Mouse (Mus musculus): ENCODE measurements at regions not wholly inside any gene's neighbourhood (a gene's known extent, or its start where the extent isn't known, plus 50 kb on each side); places are given as distances from the start of the nearest gene placed in this dataset.

GRCm38 (mm10) chr1:151045334-151045733 lies 52.1 kb upstream of the Hmcn1 start:
- 54% methylated on average over 5 of the region's 5 CpGs for WGBS
- no peaks in the 10 kb centered on the region for H3K9me3 ChIP-seq (ENCODE audit: control insufficient read depth, low read length)
- ATAC-seq (ENCODE audit: insufficient number of reproducible peaks, insufficient read depth, low FRiP score, low read depth) = no peak

GRCm38 (mm10) chr1:151046626-151047025 lies 53.4 kb upstream of the Hmcn1 start:
- Histone ChIP-seq H3K4me2 (ENCODE audit: low read length) (no peak overlapping the region), H3K4me3 (ENCODE audit: control insufficient read depth in 1 of 2, insufficient read depth in 1 of 2, low read depth in 1 of 2, low read length in 2 of 2) (no peak overlapping the region), H3K9me3 (ENCODE audit: control insufficient read depth, low read length) (no peaks in the 10 kb centered on the region), H3K36me3 (ENCODE audit: control insufficient read depth, insufficient read depth, low read length) (no peaks in the 10 kb centered on the region), H3K27me3 (ENCODE audit: control insufficient read depth, insufficient read depth, low read length) (no peaks in the 10 kb centered on the region), H3K4me1 (ENCODE audit: control insufficient read depth in 2 of 2, insufficient read depth in 2 of 2, low read length in 2 of 2) (peaks cover 3 to 8% of the 10 kb centered on the region in 2 experiments; a peak in 2 of 4 replicates), H3K9ac (ENCODE audit: low read length) (no peak overlapping the region), H3K27ac (replicated peaks in 1 of 2; ENCODE audit: control insufficient read depth in 1 of 2, insufficient read depth in 1 of 2, low read depth in 2 of 2, low read length in 2 of 2) (no peak overlapping the region)
- WGBS = 55% methylated on average over 7 of the region's 7 CpGs
- ATAC-seq (ENCODE audit: insufficient number of reproducible peaks, insufficient read depth, low FRiP score, low read depth) = no peak

More at GRCm38 (mm10) chr1:151045334-151045733, 52.1 kb upstream of the Hmcn1 start:
- Histone ChIP-seq H3K9ac (ENCODE audit: low read length) (no peak overlapping the region), H3K27ac (replicated peaks in 1 of 2; ENCODE audit: control insufficient read depth in 1 of 2, insufficient read depth in 1 of 2, low read depth in 2 of 2, low read length in 2 of 2) (no peak overlapping the region), H3K4me2 (ENCODE audit: low read length) (no peak overlapping the region), H3K27me3 (ENCODE audit: control insufficient read depth, insufficient read depth, low read length) (no peaks in the 10 kb centered on the region), H3K4me1 (ENCODE audit: control insufficient read depth in 2 of 2, insufficient read depth in 2 of 2, low read length in 2 of 2) (peaks cover 3 to 12% of the 10 kb centered on the region in 2 experiments; a peak in 2 of 4 replicates), H3K36me3 (ENCODE audit: control insufficient read depth, insufficient read depth, low read length) (no peaks in the 10 kb centered on the region), H3K4me3 (ENCODE audit: control insufficient read depth in 1 of 2, insufficient read depth in 1 of 2, low read depth in 1 of 2, low read length in 2 of 2) (no peak overlapping the region)

GRCm38 (mm10) chr1:151049726-151050506 lies 56.7 kb upstream of the Hmcn1 start:
- no peak overlapping the region for H3K4me3 ChIP-seq (ENCODE audit: control insufficient read depth in 1 of 2, insufficient read depth in 1 of 2, low read depth in 1 of 2, low read length in 2 of 2)
- H3K9me3 ChIP-seq (ENCODE audit: control insufficient read depth, low read length) = no peaks in the 10 kb centered on the region
- H3K4me1 ChIP-seq (ENCODE audit: control insufficient read depth in 2 of 2, insufficient read depth in 2 of 2, low read length in 2 of 2) = peaks cover 11% of the 10 kb centered on the region in 2 experiments
- no peak overlapping the region for H3K27ac ChIP-seq (replicated peaks in 1 of 2; ENCODE audit: control insufficient read depth in 1 of 2, insufficient read depth in 1 of 2, low read depth in 2 of 2, low read length in 2 of 2)
- 72% methylated on average over 19 of the region's 19 CpGs for WGBS
- no peaks in the 10 kb centered on the region for H3K27me3 ChIP-seq (ENCODE audit: control insufficient read depth, insufficient read depth, low read length)
- H3K4me2 ChIP-seq (ENCODE audit: low read length) = no peak overlapping the region
- H3K9ac ChIP-seq (ENCODE audit: low read length) = no peak overlapping the region
- no peak for ATAC-seq (ENCODE audit: insufficient number of reproducible peaks, insufficient read depth, low FRiP score, low read depth)
- no peaks in the 10 kb centered on the region for H3K36me3 ChIP-seq (ENCODE audit: control insufficient read depth, insufficient read depth, low read length)

GRCm38 (mm10) chr1:151050507-151050816 lies 57.2 kb upstream of the Hmcn1 start:
- no peak for ATAC-seq (ENCODE audit: insufficient number of reproducible peaks, insufficient read depth, low FRiP score, low read depth)
- WGBS = 85% methylated on average over 3 of the region's 3 CpGs

GRCm38 (mm10) chr1:151053268-151053667 lies 60.0 kb upstream of the Hmcn1 start:
- H3K27me3 ChIP-seq (ENCODE audit: control insufficient read depth, insufficient read depth, low read length) = no peaks in the 10 kb centered on the region
- no peak overlapping the region for H3K9ac ChIP-seq (ENCODE audit: low read length)
- no peak overlapping the region for H3K4me3 ChIP-seq (ENCODE audit: control insufficient read depth in 1 of 2, insufficient read depth in 1 of 2, low read depth in 1 of 2, low read length in 2 of 2)
- no peak for ATAC-seq (ENCODE audit: insufficient number of reproducible peaks, insufficient read depth, low FRiP score, low read depth)
- H3K4me2 ChIP-seq (ENCODE audit: low read length) = no peak overlapping the region
- H3K9me3 ChIP-seq (ENCODE audit: control insufficient read depth, low read length) = no peaks in the 10 kb centered on the region
- whole genome bisulfite sequencing = 72% methylated on average over 5 of the region's 5 CpGs
- H3K36me3 ChIP-seq (ENCODE audit: control insufficient read depth, insufficient read depth, low read length) = no peaks in the 10 kb centered on the region
- H3K27ac ChIP-seq (replicated peaks in 1 of 2; ENCODE audit: control insufficient read depth in 1 of 2, insufficient read depth in 1 of 2, low read depth in 2 of 2, low read length in 2 of 2) = no peak overlapping the region
- peaks cover 6 to 11% of the 10 kb centered on the region in 2 experiments for H3K4me1 ChIP-seq (ENCODE audit: control insufficient read depth in 2 of 2, insufficient read depth in 2 of 2, low read length in 2 of 2)

More at GRCm38 (mm10) chr1:151050507-151050816, 57.2 kb upstream of the Hmcn1 start:
- no peaks in the 10 kb centered on the region for H3K9me3 ChIP-seq (ENCODE audit: control insufficient read depth, low read length)
- no peak overlapping the region for H3K4me3 ChIP-seq (ENCODE audit: control insufficient read depth in 1 of 2, insufficient read depth in 1 of 2, low read depth in 1 of 2, low read length in 2 of 2)
- H3K27me3 ChIP-seq (ENCODE audit: control insufficient read depth, insufficient read depth, low read length) = no peaks in the 10 kb centered on the region
- no peak overlapping the region for H3K9ac ChIP-seq (ENCODE audit: low read length)
- H3K36me3 ChIP-seq (ENCODE audit: control insufficient read depth, insufficient read depth, low read length) = no peaks in the 10 kb centered on the region
- no peak overlapping the region for H3K4me2 ChIP-seq (ENCODE audit: low read length)
- H3K4me1 ChIP-seq (ENCODE audit: control insufficient read depth in 2 of 2, insufficient read depth in 2 of 2, low read length in 2 of 2) = peaks cover 8 to 11% of the 10 kb centered on the region in 2 experiments
- H3K27ac ChIP-seq (replicated peaks in 1 of 2; ENCODE audit: control insufficient read depth in 1 of 2, insufficient read depth in 1 of 2, low read depth in 2 of 2, low read length in 2 of 2) = no peak overlapping the region

GRCm38 (mm10) chr1:151055396-151055795 lies 62.2 kb upstream of the Hmcn1 start:
- no peaks in the 10 kb centered on the region for H3K9me3 ChIP-seq (ENCODE audit: control insufficient read depth, low read length)
- no peak overlapping the region for H3K4me3 ChIP-seq (ENCODE audit: control insufficient read depth in 1 of 2, insufficient read depth in 1 of 2, low read depth in 1 of 2, low read length in 2 of 2)
- peaks cover 4 to 11% of the 10 kb centered on the region in 2 experiments for H3K4me1 ChIP-seq (ENCODE audit: control insufficient read depth in 2 of 2, insufficient read depth in 2 of 2, low read length in 2 of 2)
- no peak overlapping the region for H3K4me2 ChIP-seq (ENCODE audit: low read length)
- H3K36me3 ChIP-seq (ENCODE audit: control insufficient read depth, insufficient read depth, low read length) = no peaks in the 10 kb centered on the region
- H3K9ac ChIP-seq (ENCODE audit: low read length) = no peak overlapping the region
- no peaks in the 10 kb centered on the region for H3K27me3 ChIP-seq (ENCODE audit: control insufficient read depth, insufficient read depth, low read length)
- no peak for ATAC-seq (ENCODE audit: insufficient number of reproducible peaks, insufficient read depth, low FRiP score, low read depth)
- 94% methylated on average over 6 of the region's 6 CpGs for WGBS
- no peak overlapping the region for H3K27ac ChIP-seq (replicated peaks in 1 of 2; ENCODE audit: control insufficient read depth in 1 of 2, insufficient read depth in 1 of 2, low read depth in 2 of 2, low read length in 2 of 2)

GRCm38 (mm10) chr1:151059546-151060136 lies 66.4 kb upstream of the Hmcn1 start:
- H3K27ac ChIP-seq (replicated peaks in 1 of 2; ENCODE audit: control insufficient read depth in 1 of 2, insufficient read depth in 1 of 2, low read depth in 2 of 2, low read length in 2 of 2) = no peak overlapping the region
- no peak overlapping the region for H3K9ac ChIP-seq (ENCODE audit: low read length)
- 86% methylated on average over 4 of the region's 4 CpGs for WGBS
- no peak overlapping the region for H3K4me3 ChIP-seq (ENCODE audit: control insufficient read depth in 1 of 2, insufficient read depth in 1 of 2, low read depth in 1 of 2, low read length in 2 of 2)
- no peaks in the 10 kb centered on the region for H3K27me3 ChIP-seq (ENCODE audit: control insufficient read depth, insufficient read depth, low read length)
- no peak overlapping the region for H3K4me2 ChIP-seq (ENCODE audit: low read length)
- no peaks in the 10 kb centered on the region for H3K9me3 ChIP-seq (ENCODE audit: control insufficient read depth, low read length)
- ATAC-seq (ENCODE audit: insufficient number of reproducible peaks, insufficient read depth, low FRiP score, low read depth) = no peak
- peaks cover 9 to 16% of the 10 kb centered on the region in 2 experiments for H3K4me1 ChIP-seq (ENCODE audit: control insufficient read depth in 2 of 2, insufficient read depth in 2 of 2, low read length in 2 of 2)
- H3K36me3 ChIP-seq (ENCODE audit: control insufficient read depth, insufficient read depth, low read length) = no peaks in the 10 kb centered on the region
